Mouse (Mus musculus) lung, embryonic 14.5 days (tissue): ENCODE results near the gene Rpf2. TPM values are rescaled to one million over a fixed set of nuclear protein-coding genes. Genes with fewer than 3 reads are reported as not detected.

Experiments used
- ATAC-seq: fragments of 200-750 bp; cut with Nextera tagmentation; 2 replicates; pipeline ENCODE4 v1.8.0; 2017; ENCODE audit warnings: mild to moderate bottlenecking, moderate TSS enrichment, moderate library complexity; ENCODE audit not compliant: insufficient read depth
- DNase-seq: peaks from one replicate; pipeline ENCODE4 v3.0.0-alpha.2; 2015
- H3K27ac ChIP-seq: fragments of 300-500 bp; sonication (generic); 2 replicates; pipeline ENCODE4 v1.5.1; 2014; ENCODE audit warnings: low read depth, mild to moderate bottlenecking, moderate library complexity
- H3K27me3 ChIP-seq: fragments of 300-500 bp; sonication (generic); 2 replicates; pipeline ENCODE4 v1.6.1; 2014; ENCODE audit warnings: low read length, control low read depth; ENCODE audit not compliant: insufficient read depth
- H3K36me3 ChIP-seq: fragments of 300-500 bp; sonication (generic); 2 replicates; pipeline ENCODE4 v1.6.1; 2014; ENCODE audit warnings: control low read depth; ENCODE audit not compliant: insufficient read depth
- H3K4me1 ChIP-seq: fragments of 300-500 bp; sonication (generic); 2 replicates; pipeline ENCODE4 v1.6.1; 2014; ENCODE audit warnings: antibody characterized with exemption, control low read depth; ENCODE audit not compliant: insufficient read depth
- H3K4me2 ChIP-seq: fragments of 300-500 bp; sonication (generic); 2 replicates; pipeline ENCODE4 v1.6.1; 2014; ENCODE audit warnings: mild to moderate bottlenecking
- H3K4me3 ChIP-seq: fragments of 300-500 bp; sonication (generic); 2 replicates; pipeline ENCODE4 v1.5.1; 2014; ENCODE audit warnings: low read depth, low read length
- H3K9ac ChIP-seq: fragments of 300-500 bp; sonication (generic); 2 replicates; pipeline ENCODE4 v1.6.1; 2014
- H3K9me3 ChIP-seq: fragments of 300-500 bp; sonication (generic); 2 replicates; pipeline ENCODE4 v1.6.1; 2016; ENCODE audit warnings: low read depth, low read length, control low read depth
- CTCF ChIP-seq: IDR thresholded peaks from 2 replicates; pipeline ENCODE4 v1.5.1; 2016; ENCODE audit warnings: antibody characterized with exemption, low read depth
- WGBS: fragments of 180-500 bp; shearing (Covaris S2); extraction: QIAGEN DNeasy Blood & Tissue Kit; methylation state at CpG from one replicate; pipeline ENCODE4 v1.1.7; 2014; 5-methylcytosine and 5-hydroxymethylcytosine counted together
- polyA plus RNA-seq: library from polyadenylated mRNA; unstranded; fragments of >200 nt; fragmentation: Nextera tagmentation; extraction: Ambion mirVana; gene quantifications from 2 replicates; pipeline ENCODE4 v1.2.1, GENCODE M21; 2014

Rpf2 gene
- polyA plus RNA-seq, 1 experiment from 2014 or later = 72.7 TPM

- H3K9ac ChIP-seq = no peak overlapping the region
- TF ChIP-seq CTCF = no peak
- H3K9me3 ChIP-seq = no peaks in the 10 kb centered on the region
- H3K27me3 ChIP-seq = no peaks in the 10 kb centered on the region
- ATAC-seq = no peak
- no peaks in the 10 kb centered on the region for H3K36me3 ChIP-seq
- H3K4me3 ChIP-seq = no peak overlapping the region
- no peak overlapping the region for H3K27ac ChIP-seq
- WGBS = 81% methylated on average over 3 of the region's 3 CpGs
- H3K4me1 ChIP-seq = no peaks in the 10 kb centered on the region
- H3K4me2 ChIP-seq = no peak overlapping the region
- DNase-seq = no peak
Measured at GRCm38 (mm10) chr10:40188831-40189230, 58.0 kb downstream of the Rpf2 start.

GRCm38 (mm10) chr10:40185956-40186355, 60.9 kb downstream of the Rpf2 start:
- no peak for DNase-seq
- Histone ChIP-seq H3K9ac (no peak overlapping the region), H3K4me3 (no peak overlapping the region), H3K27ac (no peak overlapping the region), H3K4me1 (no peaks in the 10 kb centered on the region), H3K36me3 (no peaks in the 10 kb centered on the region), H3K9me3 (no peaks in the 10 kb centered on the region), H3K4me2 (no peak overlapping the region), H3K27me3 (no peaks in the 10 kb centered on the region)
- no peak for ATAC-seq
- no peak for TF ChIP-seq CTCF

DNA sequence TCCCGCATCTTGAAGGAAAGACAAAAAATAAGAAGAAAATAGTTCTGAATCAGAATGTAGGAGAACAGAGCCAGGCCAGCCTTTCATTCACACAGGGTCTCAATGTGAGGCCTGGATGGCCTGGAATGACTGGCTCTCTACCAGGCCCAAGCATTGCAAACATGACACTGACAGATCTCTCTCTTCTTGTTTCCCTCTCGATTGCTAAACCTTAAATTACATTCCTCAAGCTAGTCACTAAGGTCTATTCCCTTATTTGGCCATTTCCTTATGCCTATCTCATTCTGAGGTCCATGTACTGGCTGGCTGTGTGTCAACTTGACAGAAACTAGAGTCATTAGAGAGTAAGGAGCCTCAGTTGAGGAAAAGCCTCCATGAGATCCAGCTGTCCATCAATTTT, 66.8 kb downstream of the Rpf2 start:
- H3K27ac ChIP-seq = no peak overlapping the region
- H3K27me3 ChIP-seq = no peaks in the 10 kb centered on the region
- WGBS = 52% methylated on average over 2 of the region's 2 CpGs
- ATAC-seq (no peak), DNase-seq (no peak)
- TF ChIP-seq CTCF = no peak
- H3K36me3 ChIP-seq = no peaks in the 10 kb centered on the region
- no peak overlapping the region for H3K4me2 ChIP-seq
- H3K4me3 ChIP-seq = no peak overlapping the region
- no peaks in the 10 kb centered on the region for H3K4me1 ChIP-seq
- H3K9me3 ChIP-seq = no peaks in the 10 kb centered on the region
- no peak overlapping the region for H3K9ac ChIP-seq

GRCm38 (mm10) chr10:40179142-40179541, 67.7 kb downstream of the Rpf2 start:
- ATAC-seq (no peak), DNase-seq (no peak)
- 93% methylated on average over 5 of the region's 5 CpGs for WGBS
- Histone ChIP-seq H3K9me3 (no peaks in the 10 kb centered on the region), H3K9ac (no peak overlapping the region), H3K36me3 (no peaks in the 10 kb centered on the region), H3K4me3 (no peak overlapping the region), H3K27ac (no peak overlapping the region), H3K27me3 (no peaks in the 10 kb centered on the region), H3K4me1 (no peaks in the 10 kb centered on the region), H3K4me2 (no peak overlapping the region)
- no peak for TF ChIP-seq CTCF

GRCm38 (mm10) chr10:40177323-40177962, 69.4 kb downstream of the Rpf2 start:
- DNase-seq = peak; percentile 70
- no peaks in the 10 kb centered on the region for H3K36me3 ChIP-seq
- WGBS = 22% methylated on average over 6 of the region's 6 CpGs

More at GRCm38 (mm10) chr10:40177323-40177962, 69.4 kb downstream of the Rpf2 start:
- H3K9ac ChIP-seq = no peak overlapping the region
- H3K27me3 ChIP-seq = no peaks in the 10 kb centered on the region
- H3K4me2 ChIP-seq = no peak overlapping the region
- no peak overlapping the region for H3K4me3 ChIP-seq
- H3K27ac ChIP-seq = no peak overlapping the region
- TF ChIP-seq CTCF = no peak
- no peaks in the 10 kb centered on the region for H3K4me1 ChIP-seq
- no peaks in the 10 kb centered on the region for H3K9me3 ChIP-seq
- ATAC-seq = peak; percentile 74

Other genes with a start within 250 kb of the Rpf2 start
- not detected in 2 replicates for gene Mfsd4b1, start 221.8 kb downstream of the Rpf2 start, polyA plus RNA-seq
- gene Slc16a10, start 104.8 kb downstream of the Rpf2 start, polyA plus RNA-seq = 4.2 and 5.3 TPM in 2 replicates
- gene Gtf3c6, start 11.1 kb upstream of the Rpf2 start, polyA plus RNA-seq = 108 and 112 TPM in 2 replicates
- 78.7 and 82.0 TPM in 2 replicates for gene Amd1, start 55.1 kb upstream of the Rpf2 start, polyA plus RNA-seq
- gene Cdk19, start 92.5 kb upstream of the Rpf2 start, polyA plus RNA-seq = 10.6 and 11.6 TPM in 2 replicates